ENCODE assay signal across 12 mouse cellular contexts in genomic region chr3:28039760-28040159, GRCm38 (mm10).
A peak's percentile ranks its signal among the peaks of the same experiment; 100 is the strongest.
DNase-seq lines count a peak whose midpoint lies in the region; ATAC-seq and TF ChIP-seq lines count a peak whose summit lies in the region.
"Had no signal": no experiment of that assay in that cellular context is flagged by ENCODE, and none has a peak within 500 bp of the region (broad histone marks: within the 10 kb centered on the region; RNA-seq: fewer than 3 reads in every experiment).

No protein-coding gene starts in this region.

- ATAC-seq in kidney, embryonic 15.5 days (replicated peaks; ENCODE audit: low FRiP score), result no peak
- ATAC-seq in monocyte, adult 5-6 weeks (replicated peaks; ENCODE audit: insufficient number of reproducible peaks, low FRiP score, low TSS enrichment, poor library complexity, severe bottlenecking), result no peak
- ATAC-seq: forebrain, embryonic 16.5 days had no signal

- DNase-seq in adrenal gland, adult (ENCODE audit: inconsistent age in 2 of 2, low spot score in 1 of 2), result peak; percentile 12 to 37
- DNase-seq in adrenal gland, adult 8-10 months, result no peak
- DNase-seq in kidney, postnatal 14 days, result peak; percentile 31
- DNase-seq in lung, postnatal 14 days, result peak; percentile 55
- DNase-seq in forebrain, embryonic 10.5 days (ENCODE audit: extremely low spot score, low spot score), result no peak
- DNase-seq: kidney, adult 8-10 months had no signal

- peak; percentile 18; the same call in 1 of the 2 replicates for TF ChIP-seq CTCF in cortical plate, adult 2 months (IDR thresholded peaks at IDR 0.05; ENCODE audit: extremely low read depth, insufficient read depth, low read length)

- H3K27me3 ChIP-seq in kidney, embryonic 15.5 days, result no peaks in the 10 kb centered on the region
- no peaks in the 10 kb centered on the region for H3K27me3 ChIP-seq in forebrain, embryonic 10.5 days (ENCODE audit: poor library complexity, severe bottlenecking)
- H3K27me3 ChIP-seq: limb, embryonic 15.5 days had no signal

- no peak overlapping the region for H3K4me3 ChIP-seq in kidney, embryonic 15.5 days (replicated peaks)
- H3K4me3 ChIP-seq in cortical plate, adult 2 months (ENCODE audit: insufficient read depth, low read length), result no peak overlapping the region
- no peak overlapping the region for H3K4me3 ChIP-seq in forebrain, embryonic 10.5 days
- H3K4me3 ChIP-seq: limb, embryonic 15.5 days; myocyte had no signal

- 0 out of 2 replicates have a peak, but pooled peaks cover 6% of the 10 kb centered on the region for H3K9me3 ChIP-seq in kidney, embryonic 15.5 days (replicated peaks)
- H3K9me3 ChIP-seq in forebrain, embryonic 10.5 days, result 0 out of 2 replicates have a peak, but pooled peaks cover 4% of the 10 kb centered on the region
- H3K9me3 ChIP-seq: limb, embryonic 15.5 days had no signal

- no peak overlapping the region for H3K4me2 ChIP-seq in kidney, embryonic 15.5 days
- H3K4me2 ChIP-seq: limb, embryonic 15.5 days had no signal

- no peak for TF ChIP-seq POLR2A in cortical plate, adult 2 months (IDR thresholded peaks at IDR 0.05; ENCODE audit: extremely low read depth, insufficient read depth, low read length)

- H3K4me1 ChIP-seq in kidney, embryonic 15.5 days, result peaks cover 23% of the 10 kb centered on the region
- H3K4me1 ChIP-seq in cortical plate, adult 2 months (ENCODE audit: control insufficient read depth, insufficient read depth, low read length), result no peaks in the 10 kb centered on the region; the same call in none of the 2 replicates
- peaks cover 16% of the 10 kb centered on the region for H3K4me1 ChIP-seq in forebrain, embryonic 10.5 days

- H3K27ac ChIP-seq in kidney, embryonic 15.5 days, result no peak overlapping the region
- H3K27ac ChIP-seq in cortical plate, adult 2 months (ENCODE audit: insufficient read depth, low read length), result no peak overlapping the region
- H3K27ac ChIP-seq in forebrain, embryonic 10.5 days, result no peak overlapping the region
- H3K27ac ChIP-seq: limb, embryonic 15.5 days had no signal

- H3K36me3 ChIP-seq in kidney, embryonic 15.5 days, result peaks cover 9% of the 10 kb centered on the region
- no peaks in the 10 kb centered on the region for H3K36me3 ChIP-seq in forebrain, embryonic 10.5 days (replicated peaks)

- 14% methylated on average over 1 of the region's 1 CpGs for WGBS in kidney, embryonic 15.5 days
- 34% methylated on average over 1 of the region's 1 CpGs for whole genome bisulfite sequencing in forebrain, embryonic 10.5 days

- no peak overlapping the region for H3K9ac ChIP-seq in kidney, embryonic 15.5 days
- H3K9ac ChIP-seq: limb, embryonic 15.5 days had no signal

Comparison
In these comparisons a context has a peak if more than half of its experiments do, and no peak if none do; other contexts are left out.
1. DNase-seq: peak in adrenal gland, adult (2 of 2), kidney, postnatal 14 days (single experiment) and lung, postnatal 14 days (single experiment); none in adrenal gland, adult 8-10 months (single experiment) and forebrain, embryonic 10.5 days (single experiment).